Mouse (Mus musculus): ENCODE measurements around the gene Gm10964.

Gene Gm10964

GRCm38 (mm10) chr3:103739329-103739728 is at the start of gene Gm10964:
Gm10964 (plus strand) TSS chr3:103739366.
- DNase-seq, result no peak

DNA sequence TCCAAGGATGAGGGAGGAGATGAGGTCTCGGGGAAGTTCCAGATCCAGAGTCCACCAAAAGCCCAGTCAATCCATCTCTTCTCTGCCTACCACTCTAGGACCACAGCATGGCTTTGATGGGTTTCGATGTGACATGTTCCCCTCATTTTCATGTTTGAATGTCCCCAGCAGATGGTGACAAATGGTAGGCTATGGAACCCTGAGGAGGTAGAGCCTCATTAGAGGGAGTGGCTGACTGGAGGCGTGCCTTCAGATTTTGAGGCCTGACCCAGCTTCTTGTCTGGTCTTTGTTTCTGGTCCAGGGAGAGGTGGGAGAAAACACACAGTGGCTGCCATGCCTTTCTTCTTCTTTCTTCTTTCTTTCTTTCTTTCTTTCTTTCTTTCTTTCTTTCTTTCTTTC is 48.7 kb upstream of the Gm10964 start:
- no peak for DNase-seq

DNA sequence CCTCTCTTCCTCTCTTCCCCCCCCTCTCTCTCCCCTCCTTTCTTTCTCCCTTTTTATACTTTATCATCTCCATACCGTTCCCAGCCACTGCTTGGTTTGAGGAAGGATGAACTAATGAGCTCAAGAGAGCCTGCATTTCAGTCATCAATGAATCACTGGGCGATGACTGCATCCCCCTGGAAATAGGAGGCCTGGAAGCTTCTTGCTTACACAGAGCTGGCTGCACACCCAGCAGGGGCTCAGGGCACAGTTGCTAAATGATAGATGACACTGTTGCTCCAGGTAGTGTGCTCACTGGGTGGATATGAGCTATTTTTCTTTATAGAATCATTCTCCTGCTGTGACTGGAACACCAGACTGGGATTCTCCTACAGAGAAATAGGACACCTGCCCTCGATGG is 43.6 kb upstream of the Gm10964 start:
- no peak for DNase-seq

- DNase-seq, result no peak
Measured at GRCm38 (mm10) chr3:103696388-103696925, 42.7 kb upstream of the Gm10964 start.

GRCm38 (mm10) chr3:103704661-103705060 is 34.5 kb upstream of the Gm10964 start:
- peak; percentile 15 for DNase-seq

- DNase-seq, result no peak
Measured at GRCm38 (mm10) chr3:103705426-103705825, 33.7 kb upstream of the Gm10964 start.

- DNase-seq, result no peak
Measured at GRCm38 (mm10) chr3:103709470-103710040, 29.6 kb upstream of the Gm10964 start.

GRCm38 (mm10) chr3:103712196-103712595 is 27.0 kb upstream of the Gm10964 start:
- no peak for DNase-seq

DNA sequence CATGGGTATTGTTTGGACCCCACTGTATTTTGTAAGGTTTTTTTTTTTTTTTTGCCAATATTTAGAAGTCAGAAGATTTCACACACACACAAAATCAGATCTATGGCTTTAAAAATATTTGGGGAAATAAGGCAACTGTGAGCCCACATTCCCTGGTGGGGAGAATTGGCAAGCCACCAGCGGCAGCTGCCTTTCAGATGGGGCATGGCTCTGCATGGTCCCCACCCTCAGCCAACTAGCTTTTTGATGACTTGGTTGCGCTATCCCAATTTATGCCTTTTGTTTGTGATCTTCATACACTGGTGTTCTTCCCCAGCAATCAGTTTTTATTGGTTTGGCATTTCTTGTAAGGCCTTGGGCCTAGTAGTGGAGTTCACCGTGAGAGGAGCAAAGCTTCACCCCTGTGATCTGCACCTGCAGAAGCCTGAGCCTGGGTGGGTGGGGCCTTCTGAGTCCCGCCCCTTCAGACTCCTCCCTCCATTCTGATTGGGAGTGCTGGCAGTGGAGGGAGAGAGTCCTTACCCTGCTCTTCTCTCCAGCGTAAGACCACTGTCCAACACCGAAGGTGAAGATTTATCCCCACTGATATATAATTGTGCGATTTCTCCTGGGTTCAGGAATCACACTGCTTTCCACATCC is 24.8 kb upstream of the Gm10964 start:
- DNase-seq, result no peak

- DNase-seq, result no peak
Measured at GRCm38 (mm10) chr3:103714942-103715341, 24.2 kb upstream of the Gm10964 start.

GRCm38 (mm10) chr3:103715762-103716693 is 23.1 kb upstream of the Gm10964 start:
- no peak for DNase-seq

- DNase-seq, result no peak
Measured at GRCm38 (mm10) chr3:103716774-103717760, 22.1 kb upstream of the Gm10964 start.

DNA sequence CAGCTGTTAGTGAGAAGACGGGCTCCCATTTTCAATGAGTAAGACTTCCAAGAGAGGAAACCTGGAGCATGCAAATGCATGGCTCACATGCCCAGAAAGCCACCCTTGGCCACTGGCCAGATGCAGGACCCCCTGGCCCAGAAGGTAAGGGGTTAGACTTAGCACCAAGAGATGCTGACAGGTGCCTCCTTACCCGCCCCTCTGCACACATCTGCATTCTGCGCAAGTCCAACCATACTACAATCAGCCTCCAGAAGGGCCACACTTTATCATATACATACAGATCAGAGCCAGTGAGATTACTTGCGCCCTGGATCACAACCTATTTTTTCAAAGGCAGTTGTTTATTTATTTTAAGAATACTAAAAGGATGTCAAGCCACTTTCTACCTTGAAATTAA is 20.4 kb upstream of the Gm10964 start:
- DNase-seq, result no peak

- DNase-seq, result no peak
Measured at GRCm38 (mm10) chr3:103724137-103724536, 15.0 kb upstream of the Gm10964 start.

DNA sequence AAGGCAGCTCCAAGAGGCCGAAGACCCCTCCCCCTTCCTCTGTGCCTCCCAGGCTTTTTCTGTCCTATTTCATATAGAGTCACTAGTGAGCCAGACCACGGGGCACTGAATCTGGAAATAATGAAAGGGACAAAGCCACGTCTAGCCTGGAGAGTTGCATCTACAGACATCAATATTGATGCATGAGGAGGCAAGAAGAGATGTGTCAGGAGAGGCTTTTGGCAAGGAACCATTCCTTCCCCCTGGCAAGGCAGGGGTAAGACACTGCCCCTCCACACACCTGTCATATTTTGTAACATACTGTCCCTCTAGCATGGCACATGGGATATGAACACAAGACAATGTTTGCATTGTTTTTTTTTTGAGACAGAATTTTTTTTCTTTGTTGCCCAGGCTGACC is 12.5 kb upstream of the Gm10964 start:
- DNase-seq, result no peak

- no peak for DNase-seq
Measured at GRCm38 (mm10) chr3:103727813-103728326, 11.3 kb upstream of the Gm10964 start.

GRCm38 (mm10) chr3:103729850-103730249 is 9.3 kb upstream of the Gm10964 start:
- DNase-seq, result no peak

GRCm38 (mm10) chr3:103732116-103732515 is 7.0 kb upstream of the Gm10964 start:
- DNase-seq, result no peak

- DNase-seq, result no peak
Measured at GRCm38 (mm10) chr3:103733176-103733575, 6.0 kb upstream of the Gm10964 start.

DNA sequence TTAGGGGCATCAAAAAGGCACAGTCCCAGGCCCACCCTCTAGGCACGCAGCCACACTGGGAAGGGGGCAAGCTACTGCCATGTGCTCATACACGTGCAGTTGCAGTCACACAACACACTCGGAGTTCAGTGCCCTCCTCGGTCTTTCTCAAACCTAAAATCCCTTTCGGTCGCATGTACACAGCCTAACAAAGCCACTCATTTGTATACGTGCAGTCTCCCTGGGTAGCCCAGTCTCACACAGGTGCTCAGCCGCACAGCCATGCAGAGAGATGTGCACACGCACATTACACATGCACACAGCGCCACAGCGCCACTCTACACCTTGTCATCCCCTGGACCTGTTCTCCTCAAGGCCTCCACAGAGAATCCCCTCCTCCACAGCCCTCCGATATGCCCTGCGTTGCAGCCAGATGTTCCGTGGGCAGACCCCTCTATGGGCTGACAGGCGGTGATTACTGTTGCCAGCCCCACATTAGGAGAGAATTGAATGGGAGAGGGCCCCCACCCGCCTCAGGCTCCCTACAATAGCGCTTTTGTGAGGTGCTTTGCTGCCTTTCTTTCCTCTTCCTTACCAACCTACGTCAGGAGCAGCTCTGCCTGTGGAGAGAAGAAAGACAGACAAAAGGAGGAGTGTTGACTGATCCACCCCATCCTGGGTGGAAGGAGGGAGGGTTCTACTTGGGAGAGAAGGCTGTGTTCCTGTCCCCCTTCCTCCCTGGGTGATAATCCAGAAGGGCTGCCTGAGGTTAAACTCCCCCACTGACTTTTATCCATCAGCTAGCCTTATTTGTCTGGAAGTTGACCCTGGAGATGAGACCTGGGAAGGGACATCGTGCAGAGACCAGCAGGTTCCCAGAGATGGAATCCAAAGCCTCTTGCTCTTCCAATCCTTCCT is 5.1 kb upstream of the Gm10964 start:
- DNase-seq, result no peak

All from cerebellum, adult 9-10 months (tissue).